Mouse (Mus musculus): ENCODE data around the gene Riox1. TPM values are rescaled to one million over a fixed set of nuclear protein-coding genes. Genes with fewer than 3 reads are reported as not detected.
"Not testable (repeated sequence)": the region's sequence is repeated elsewhere in the genome, so short reads cannot be mapped to it uniquely, and the experiment has no call there.

Gene Riox1
- polyA plus RNA-seq, 1 experiment from 2014 or later: 8.6 TPM

GRCm38 (mm10) chr12:83926061-83926460, 24.3 kb upstream of the Riox1 start:
- 72% methylated on average over 2 of the region's 2 CpGs for WGBS
- no peak overlapping the region for H3K4me2 ChIP-seq
- no peak overlapping the region for H3K9ac ChIP-seq
- peaks cover 11% of the 10 kb centered on the region for H3K4me1 ChIP-seq
- H3K27ac ChIP-seq: no peak overlapping the region
- no peaks in the 10 kb centered on the region for H3K36me3 ChIP-seq (ENCODE audit: poor library complexity, severe bottlenecking)
- no peak for ATAC-seq
- H3K27me3 ChIP-seq: no peaks in the 10 kb centered on the region
- no peak overlapping the region for H3K4me3 ChIP-seq
- H3K9me3 ChIP-seq (replicated peaks): no peaks in the 10 kb centered on the region

GRCm38 (mm10) chr12:83927747-83928146, 22.7 kb upstream of the Riox1 start:
- no peak overlapping the region for H3K9ac ChIP-seq
- no peaks in the 10 kb centered on the region for H3K27me3 ChIP-seq
- no peak overlapping the region for H3K27ac ChIP-seq
- no peak for ATAC-seq
- H3K4me1 ChIP-seq: peaks cover 8% of the 10 kb centered on the region
- no peaks in the 10 kb centered on the region for H3K9me3 ChIP-seq (replicated peaks)
- WGBS: 89% methylated on average over 4 of the region's 4 CpGs
- H3K4me3 ChIP-seq: no peak overlapping the region
- H3K4me2 ChIP-seq: no peak overlapping the region
- H3K36me3 ChIP-seq (ENCODE audit: poor library complexity, severe bottlenecking): no peaks in the 10 kb centered on the region

GRCm38 (mm10) chr12:83929186-83929804, 21.1 kb upstream of the Riox1 start:
- H3K27ac ChIP-seq: no peak overlapping the region
- H3K36me3 ChIP-seq (ENCODE audit: poor library complexity, severe bottlenecking): no peaks in the 10 kb centered on the region
- no peaks in the 10 kb centered on the region for H3K9me3 ChIP-seq (replicated peaks)
- H3K9ac ChIP-seq: no peak overlapping the region
- WGBS: 42% methylated on average over 2 of the region's 2 CpGs
- no peaks in the 10 kb centered on the region for H3K4me1 ChIP-seq
- no peak overlapping the region for H3K4me3 ChIP-seq
- no peak for ATAC-seq
- H3K27me3 ChIP-seq: no peaks in the 10 kb centered on the region
- H3K4me2 ChIP-seq: no peak overlapping the region

- Histone ChIP-seq H3K9ac (no peak overlapping the region), H3K27ac (no peak overlapping the region), H3K36me3 (ENCODE audit: poor library complexity, severe bottlenecking) (no peaks in the 10 kb centered on the region), H3K9me3 (replicated peaks) (no peaks in the 10 kb centered on the region), H3K4me1 (no peaks in the 10 kb centered on the region), H3K27me3 (no peaks in the 10 kb centered on the region), H3K4me3 (no peak overlapping the region), H3K4me2 (no peak overlapping the region)
- no peak for ATAC-seq
- 70% methylated on average over 10 of the region's 10 CpGs for WGBS
These were observed 12.8 kb upstream of the Riox1 start for GRCm38 (mm10) chr12:83937600-83937999.

- not testable (repeated sequence) for H3K27ac ChIP-seq; H3K27me3 ChIP-seq; H3K9me3 ChIP-seq (replicated peaks); H3K4me3 ChIP-seq; H3K4me1 ChIP-seq; ATAC-seq; H3K4me2 ChIP-seq; H3K9ac ChIP-seq; H3K36me3 ChIP-seq (ENCODE audit: poor library complexity, severe bottlenecking)
- 43% methylated on average over 1 of the region's 1 CpGs for WGBS
These were observed 11.8 kb upstream of the Riox1 start for GRCm38 (mm10) chr12:83938592-83938991.

GRCm38 (mm10) chr12:83939332-83939731, 11.1 kb upstream of the Riox1 start:
- Histone ChIP-seq H3K4me3 (no peak overlapping the region), H3K27me3 (no peaks in the 10 kb centered on the region), H3K4me1 (no peaks in the 10 kb centered on the region), H3K9me3 (replicated peaks) (no peaks in the 10 kb centered on the region), H3K27ac (no peak overlapping the region), H3K9ac (no peak overlapping the region), H3K36me3 (ENCODE audit: poor library complexity, severe bottlenecking) (no peaks in the 10 kb centered on the region), H3K4me2 (no peak overlapping the region)
- 70% methylated on average over 2 of the region's 2 CpGs for WGBS
- no peak for ATAC-seq

GRCm38 (mm10) chr12:83940031-83940430, 10.4 kb upstream of the Riox1 start:
- no peaks in the 10 kb centered on the region for H3K9me3 ChIP-seq (replicated peaks)
- H3K27me3 ChIP-seq: no peaks in the 10 kb centered on the region
- no peak overlapping the region for H3K27ac ChIP-seq
- no peak overlapping the region for H3K4me3 ChIP-seq
- no peak overlapping the region for H3K9ac ChIP-seq
- H3K4me1 ChIP-seq: no peaks in the 10 kb centered on the region
- 51% methylated on average over 4 of the region's 4 CpGs for WGBS
- H3K4me2 ChIP-seq: no peak overlapping the region
- H3K36me3 ChIP-seq (ENCODE audit: poor library complexity, severe bottlenecking): no peaks in the 10 kb centered on the region
- no peak for ATAC-seq

GRCm38 (mm10) chr12:83941938-83942337, 8.5 kb upstream of the Riox1 start:
- Histone ChIP-seq H3K36me3 (ENCODE audit: poor library complexity, severe bottlenecking) (no peaks in the 10 kb centered on the region), H3K9ac (no peak overlapping the region), H3K4me1 (no peaks in the 10 kb centered on the region), H3K27ac (no peak overlapping the region), H3K27me3 (no peaks in the 10 kb centered on the region), H3K4me2 (no peak overlapping the region), H3K4me3 (no peak overlapping the region), H3K9me3 (replicated peaks) (no peaks in the 10 kb centered on the region)
- no peak for ATAC-seq
- 87% methylated on average over 3 of the region's 3 CpGs for WGBS

- Histone ChIP-seq H3K4me2 (no peak overlapping the region), H3K9me3 (replicated peaks) (no peaks in the 10 kb centered on the region), H3K27me3 (no peaks in the 10 kb centered on the region), H3K4me3 (no peak overlapping the region), H3K27ac (no peak overlapping the region), H3K4me1 (peaks cover 16% of the 10 kb centered on the region), H3K9ac (no peak overlapping the region), H3K36me3 (ENCODE audit: poor library complexity, severe bottlenecking) (0 out of 2 replicates have a peak, but pooled peaks cover 7% of the 10 kb centered on the region)
- ATAC-seq: no peak
- WGBS: 95% methylated on average over 8 of the region's 8 CpGs
These were observed 3.1 kb upstream of the Riox1 start for GRCm38 (mm10) chr12:83947260-83947811.

GRCm38 (mm10) chr12:83949043-83949442, 1.4 kb upstream of the Riox1 start:
- H3K27ac ChIP-seq: no peak overlapping the region
- peaks cover 11% of the 10 kb centered on the region; the same call in 1 of the 2 replicates for H3K36me3 ChIP-seq (ENCODE audit: poor library complexity, severe bottlenecking)
- 81% methylated on average over 4 of the region's 4 CpGs for WGBS
- H3K27me3 ChIP-seq: no peaks in the 10 kb centered on the region
- H3K4me3 ChIP-seq: no peak overlapping the region
- no peaks in the 10 kb centered on the region for H3K9me3 ChIP-seq (replicated peaks)
- no peak overlapping the region for H3K4me2 ChIP-seq
- H3K4me1 ChIP-seq: peaks cover 32% of the 10 kb centered on the region
- H3K9ac ChIP-seq: no peak overlapping the region
- no peak for ATAC-seq

GRCm38 (mm10) chr12:83949776-83950492, 474 bp upstream of the Riox1 start:
- no peaks in the 10 kb centered on the region for H3K9me3 ChIP-seq (replicated peaks)
- peaks cover 11% of the 10 kb centered on the region; the same call in 1 of the 2 replicates for H3K36me3 ChIP-seq (ENCODE audit: poor library complexity, severe bottlenecking)
- 33% methylated on average over 11 of the region's 11 CpGs for WGBS
- no peaks in the 10 kb centered on the region for H3K27me3 ChIP-seq
- peak overlapping the region; percentile 91 for H3K4me2 ChIP-seq
- H3K27ac ChIP-seq: no peak overlapping the region
- no peak for ATAC-seq
- peak overlapping the region; percentile 91 for H3K4me3 ChIP-seq
- H3K4me1 ChIP-seq: peaks cover 33% of the 10 kb centered on the region
- H3K9ac ChIP-seq: peak overlapping the region; percentile 45

GRCm38 (mm10) chr12:83950840-83951701, 663 bp downstream of the Riox1 start:
- Histone ChIP-seq H3K9ac (peak overlapping the region; percentile 92), H3K27ac (peak overlapping the region; percentile 88), H3K27me3 (no peaks in the 10 kb centered on the region), H3K4me2 (peak overlapping the region; percentile 91), H3K9me3 (replicated peaks) (no peaks in the 10 kb centered on the region), H3K4me1 (peaks cover 33% of the 10 kb centered on the region), H3K4me3 (peak overlapping the region; percentile 91), H3K36me3 (ENCODE audit: poor library complexity, severe bottlenecking) (peaks cover 21% of the 10 kb centered on the region)
- WGBS: under 1% methylated on average over 102 of the region's 116 CpGs
- ATAC-seq: peak; percentile 69
